Mouse (Mus musculus): ENCODE data around the gene Klhl18. TPM values are rescaled to one million over a fixed set of nuclear protein-coding genes. Genes with fewer than 3 reads are reported as not detected.
"Not testable (repeated sequence)": the region's sequence is repeated elsewhere in the genome, so short reads cannot be mapped to it uniquely, and the experiment has no call there.

Klhl18 gene
- total RNA-seq, 2 experiments from 2014 or later: 7.5 to 9.4 TPM

GRCm38 (mm10) chr9:110431241-110431640, 45.3 kb downstream of the Klhl18 start:
- no peak for DNase-seq

GRCm38 (mm10) chr9:110419511-110420112, 56.9 kb downstream of the Klhl18 start, which contains the start of gene Ngp:
Ngp (plus strand) TSS chr9:110419747.
- no peak for DNase-seq

GRCm38 (mm10) chr9:110413785-110414184, 62.7 kb downstream of the Klhl18 start:
- DNase-seq: no peak

GRCm38 (mm10) chr9:110412926-110413325, 63.6 kb downstream of the Klhl18 start:
- no peak for DNase-seq

- peak; percentile 65 for DNase-seq
These were observed 65.3 kb downstream of the Klhl18 start for GRCm38 (mm10) chr9:110410908-110411887.

GRCm38 (mm10) chr9:110408099-110408773, 68.3 kb downstream of the Klhl18 start, which contains the start of gene Ptpn23:
Ptpn23 (minus strand) TSS chr9:110408213.
- peak; percentile 96 for DNase-seq

- DNase-seq: no peak
These were observed 69.0 kb downstream of the Klhl18 start for GRCm38 (mm10) chr9:110407311-110408098.

- DNase-seq: not testable (repeated sequence)
These were observed 73.3 kb downstream of the Klhl18 start for GRCm38 (mm10) chr9:110403240-110403639.

- DNase-seq: no peak
These were observed 73.8 kb downstream of the Klhl18 start for GRCm38 (mm10) chr9:110402731-110403130.

GRCm38 (mm10) chr9:110400650-110401049, 75.8 kb downstream of the Klhl18 start:
- no peak for DNase-seq

GRCm38 (mm10) chr9:110393295-110393694, 83.2 kb downstream of the Klhl18 start:
- DNase-seq: no peak

- no peak for DNase-seq
These were observed 85.7 kb downstream of the Klhl18 start for GRCm38 (mm10) chr9:110390843-110391242.

GRCm38 (mm10) chr9:110388011-110388410, 88.5 kb downstream of the Klhl18 start:
- no peak for DNase-seq

GRCm38 (mm10) chr9:110384369-110384929, 92.0 kb downstream of the Klhl18 start:
- no peak for DNase-seq

- no peak for DNase-seq
These were observed 95.2 kb downstream of the Klhl18 start for GRCm38 (mm10) chr9:110381292-110381691.

GRCm38 (mm10) chr9:110380662-110381061, 95.8 kb downstream of the Klhl18 start:
- DNase-seq: no peak

GRCm38 (mm10) chr9:110379361-110379760, 97.1 kb downstream of the Klhl18 start:
- DNase-seq: no peak

GRCm38 (mm10) chr9:110377655-110378054, 98.8 kb downstream of the Klhl18 start:
- not testable (repeated sequence) for DNase-seq
